Mouse (Mus musculus) G1E-ER4 (cell line): ENCODE measurements around the gene Pla2g2d. TPM values are rescaled to one million over a fixed set of nuclear protein-coding genes. Genes with fewer than 3 reads are reported as not detected.

Experiments
- GATA1 ChIP-seq: IDR thresholded peaks from one replicate; pipeline ENCODE4 v1.8.0; 2012; ENCODE audit warnings: low read length, inconsistent platforms
- polyA plus RNA-seq: library from polyadenylated mRNA; stranded (reverse); fragments of >175 nt; gene quantifications from 2 replicates; pipeline ENCODE4 v1.2.3, GENCODE M21; 2012

The Pla2g2d gene
- polyA plus RNA-seq, 1 experiment = not detected

GRCm38 (mm10) chr4:138800134-138800744 lies 24.7 kb downstream of the Pla2g2d start:
- no peak for TF ChIP-seq GATA1

GRCm38 (mm10) chr4:138801631-138802030 lies 26.1 kb downstream of the Pla2g2d start:
- no peak for TF ChIP-seq GATA1

GRCm38 (mm10) chr4:138802917-138803316 lies 27.4 kb downstream of the Pla2g2d start:
- TF ChIP-seq GATA1 = no peak

- TF ChIP-seq GATA1 = no peak
Observed at GRCm38 (mm10) chr4:138805248-138805647, 29.7 kb downstream of the Pla2g2d start.

GRCm38 (mm10) chr4:138806160-138806559 lies 30.6 kb downstream of the Pla2g2d start:
- no peak for TF ChIP-seq GATA1

GRCm38 (mm10) chr4:138806920-138807541 lies 31.5 kb downstream of the Pla2g2d start:
- no peak for TF ChIP-seq GATA1

GRCm38 (mm10) chr4:138816166-138816565 lies 40.6 kb downstream of the Pla2g2d start:
- no peak for TF ChIP-seq GATA1

- no peak for TF ChIP-seq GATA1
Observed at GRCm38 (mm10) chr4:138817736-138818135, 42.2 kb downstream of the Pla2g2d start.

GRCm38 (mm10) chr4:138819101-138819500 lies 43.6 kb downstream of the Pla2g2d start:
- no peak for TF ChIP-seq GATA1

GRCm38 (mm10) chr4:138821036-138821435 lies 45.5 kb downstream of the Pla2g2d start:
- TF ChIP-seq GATA1 = no peak

GRCm38 (mm10) chr4:138824660-138825059 lies 49.1 kb downstream of the Pla2g2d start:
- no peak for TF ChIP-seq GATA1

- no peak for TF ChIP-seq GATA1
Observed at GRCm38 (mm10) chr4:138825751-138826567, 50.4 kb downstream of the Pla2g2d start.

GRCm38 (mm10) chr4:138827147-138827546 lies 51.6 kb downstream of the Pla2g2d start:
- TF ChIP-seq GATA1 = no peak

Other genes starting within 250 kb of the Pla2g2d start
- not detected in 2 replicates for gene Vwa5b1, start 139.9 kb upstream of the Pla2g2d start, polyA plus RNA-seq
- gene Pla2g2c, start 50.9 kb upstream of the Pla2g2d start, polyA plus RNA-seq = not detected in 2 replicates
- not detected in 2 replicates for gene Ubxn10, start 38.6 kb upstream of the Pla2g2d start, polyA plus RNA-seq
- not detected in 2 replicates for gene Pla2g2f, start 18.1 kb upstream of the Pla2g2d start, polyA plus RNA-seq
- gene Pla2g5, start 87.7 kb downstream of the Pla2g2d start, polyA plus RNA-seq = 5.0 and 7.2 TPM in 2 replicates
- gene Gm13030, start 98.2 kb downstream of the Pla2g2d start, polyA plus RNA-seq = not detected in 2 replicates
- not detected in 2 replicates for gene Pla2g2e, start 102.2 kb downstream of the Pla2g2d start, polyA plus RNA-seq
- 15.5 and 16.5 TPM in 2 replicates for gene Otud3, start 138.2 kb downstream of the Pla2g2d start, polyA plus RNA-seq
- not detected in 2 replicates for gene Rnf186, start 191.4 kb downstream of the Pla2g2d start, polyA plus RNA-seq
- gene Tmco4, start 197.2 kb downstream of the Pla2g2d start, polyA plus RNA-seq = 16.4 and 20.4 TPM in 2 replicates